Mouse (Mus musculus) bone marrow macrophage, adult 2 months (primary cell): ENCODE data around the gene Rpl10-ps3.

ENCODE experiments used
- CTCF ChIP-seq: IDR thresholded peaks from 2 replicates; pipeline ENCODE4 v1.5.1; 2012; ENCODE audit warnings: low read depth, mild to moderate bottlenecking, low read length, moderate library complexity
- POLR2A ChIP-seq: IDR thresholded peaks from 2 replicates; pipeline ENCODE4 v1.6.1; 2012; ENCODE audit warnings: mild to moderate bottlenecking, low read depth, low read length, borderline replicate concordance

DNA sequence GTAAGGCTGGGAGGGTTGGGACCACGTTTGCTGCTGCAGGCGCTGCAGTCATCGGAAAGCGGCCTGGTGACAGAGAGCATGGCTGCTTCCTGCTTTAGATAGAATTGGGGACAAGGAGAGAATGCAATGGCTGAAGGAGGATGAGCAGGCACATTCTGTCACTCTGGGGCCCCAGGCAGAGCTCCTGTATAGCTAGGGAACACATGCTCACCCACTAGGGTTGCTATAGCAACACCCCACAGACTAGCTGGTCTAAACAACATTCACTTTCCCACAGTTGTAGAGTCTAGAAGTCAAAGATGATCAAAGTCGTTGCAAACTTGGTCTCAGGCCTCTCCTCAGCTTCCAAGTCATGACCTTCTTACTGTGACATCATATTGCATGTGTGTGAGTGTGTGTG, 29.9 kb upstream of the Rpl10-ps3 start:
- no peak for TF ChIP-seq POLR2A
- no peak for TF ChIP-seq CTCF
